Mouse (Mus musculus) liver, postnatal 0 days (tissue): Measurements from ENCODE around the gene P3h3. TPM values are rescaled to one million over a fixed set of nuclear protein-coding genes. Genes with fewer than 3 reads are reported as not detected.
A peak's percentile ranks its signal among the peaks of the same experiment; 100 is the strongest.
"Not testable (repeated sequence)": the region's sequence is repeated elsewhere in the genome, so short reads cannot be mapped to it uniquely, and the experiment has no call there.

ENCODE experiments used
- ATAC-seq: fragments of 200-750 bp; cut with Nextera tagmentation; 2 replicates; pipeline ENCODE4 v1.8.0; 2017; ENCODE audit warnings: mild to moderate bottlenecking, moderate library complexity
- DNase-seq: peaks from one replicate; pipeline ENCODE4 v3.0.0-alpha.2; 2016
- H3K27ac ChIP-seq: fragments of 300-500 bp; sonication (generic); 2 replicates; pipeline ENCODE4 v1.5.1; 2014; ENCODE audit warnings: antibody characterized with exemption, moderate library complexity, mild to moderate bottlenecking, low read depth
- H3K27me3 ChIP-seq: fragments of 300-500 bp; sonication (generic); 2 replicates; pipeline ENCODE4 v1.6.1; 2014; ENCODE audit warnings: low read length, control low read depth, mixed read lengths; ENCODE audit not compliant: insufficient read depth
- H3K36me3 ChIP-seq: fragments of 300-500 bp; sonication (generic); replicated peaks from 2 replicates; pipeline ENCODE4 v1.6.1; 2014; ENCODE audit warnings: mild to moderate bottlenecking, control low read depth, low read length, moderate library complexity, mixed read lengths; ENCODE audit not compliant: insufficient read depth
- H3K4me1 ChIP-seq: fragments of 300-500 bp; sonication (generic); 2 replicates; pipeline ENCODE4 v1.6.1; 2014; ENCODE audit warnings: antibody characterized with exemption, mild to moderate bottlenecking, control low read depth; ENCODE audit not compliant: insufficient read depth
- H3K4me2 ChIP-seq: fragments of 300-500 bp; sonication (generic); 2 replicates; pipeline ENCODE4 v1.6.1; 2014; ENCODE audit warnings: low read depth, mild to moderate bottlenecking, low read length, moderate library complexity, mixed read lengths
- H3K4me3 ChIP-seq: fragments of 300-500 bp; sonication (generic); 2 replicates; pipeline ENCODE4 v1.5.1; 2014; ENCODE audit warnings: low read depth, low read length
- H3K9ac ChIP-seq: fragments of 300-500 bp; sonication (generic); replicated peaks from 2 replicates; pipeline ENCODE4 v1.6.1; 2014; ENCODE audit warnings: mild to moderate bottlenecking, moderate library complexity
- H3K9me3 ChIP-seq: fragments of 300-500 bp; sonication (generic); 2 replicates; pipeline ENCODE4 v1.6.1; 2016; ENCODE audit warnings: mild to moderate bottlenecking, control low read depth, low read length, mixed read lengths
- CTCF ChIP-seq: sonication (generic); IDR thresholded peaks from 2 replicates; pipeline ENCODE4 v1.5.1; 2016; ENCODE audit warnings: antibody characterized with exemption, low read depth
- EP300 ChIP-seq: IDR thresholded peaks from 2 replicates; pipeline ENCODE4 v1.6.1; 2016; ENCODE audit warnings: antibody characterized with exemption, low read depth, mild to moderate bottlenecking
- WGBS: fragments of 180-500 bp; shearing (Covaris S2); extraction: QIAGEN DNeasy Blood & Tissue Kit; methylation state at CpG from one replicate; pipeline ENCODE4 v1.1.7; 2014; ENCODE audit not compliant: insufficient replicate concordance; 5-methylcytosine and 5-hydroxymethylcytosine counted together
- polyA plus RNA-seq: library from polyadenylated mRNA; unstranded; fragments of >200 nt; fragmentation: Nextera tagmentation; extraction: Ambion mirVana; gene quantifications from 2 replicates; pipeline ENCODE4 v1.2.1, GENCODE M21; 2015

The P3h3 gene
- polyA plus RNA-seq, 1 experiment from 2014 or later: 0.80 TPM

- WGBS: 24% methylated on average over 9 of the region's 9 CpGs
- peaks cover 45% of the 10 kb centered on the region for H3K4me1 ChIP-seq
- no peak for DNase-seq
- peak overlapping the region; percentile 99 for H3K4me2 ChIP-seq
- ATAC-seq: peak; percentile 9; the same call in 1 of the 2 replicates
- peak overlapping the region; percentile 93 for H3K9ac ChIP-seq
- H3K36me3 ChIP-seq: peaks cover 40% of the 10 kb centered on the region
- no peak for TF ChIP-seq EP300
- TF ChIP-seq CTCF: no peak
- peak overlapping the region; percentile 85 for H3K4me3 ChIP-seq
- no peaks in the 10 kb centered on the region for H3K27me3 ChIP-seq
- peak overlapping the region; percentile 96 for H3K27ac ChIP-seq
- no peaks in the 10 kb centered on the region for H3K9me3 ChIP-seq
Measured at GRCm38 (mm10) chr6:124812848-124813247, 44.7 kb downstream of the P3h3 start.

- no peak for ATAC-seq
- Histone ChIP-seq H3K9ac (peak overlapping the region; percentile 93; the same call in 1 of the 2 replicates), H3K4me2 (peak overlapping the region; percentile 99), H3K9me3 (no peaks in the 10 kb centered on the region), H3K27ac (peak overlapping the region; percentile 96), H3K27me3 (no peaks in the 10 kb centered on the region), H3K4me3 (peak overlapping the region; percentile 85), H3K36me3 (peaks cover 32% of the 10 kb centered on the region), H3K4me1 (peaks cover 46% of the 10 kb centered on the region)
- 70% methylated on average over 24 of the region's 24 CpGs for WGBS
- TF ChIP-seq CTCF (no peak), EP300 (no peak)
- no peak for DNase-seq
Measured at GRCm38 (mm10) chr6:124811701-124812560, 45.6 kb downstream of the P3h3 start.

GRCm38 (mm10) chr6:124811403-124811665, 46.2 kb downstream of the P3h3 start:
- Histone ChIP-seq H3K9me3 (no peaks in the 10 kb centered on the region), H3K9ac (no peak overlapping the region), H3K27ac (peak overlapping the region; percentile 96; the same call in 1 of the 2 replicates), H3K4me2 (no peak overlapping the region), H3K36me3 (peaks cover 26% of the 10 kb centered on the region), H3K4me3 (no peak overlapping the region), H3K27me3 (no peaks in the 10 kb centered on the region), H3K4me1 (peaks cover 49% of the 10 kb centered on the region)
- no peak for TF ChIP-seq EP300
- no peak for TF ChIP-seq CTCF
- 57% methylated on average over 4 of the region's 4 CpGs for WGBS
- ATAC-seq (no peak), DNase-seq (no peak)

GRCm38 (mm10) chr6:124810566-124811402, 46.8 kb downstream of the P3h3 start:
- DNase-seq, H3K27me3 ChIP-seq, H3K9me3 ChIP-seq, H3K4me3 ChIP-seq, H3K9ac ChIP-seq, ATAC-seq: not testable (repeated sequence)
- peak overlapping the region; percentile 98; the same call in 1 of the 2 replicates for H3K4me2 ChIP-seq
- peaks cover 53% of the 10 kb centered on the region for H3K4me1 ChIP-seq
- 76% methylated on average over 11 of the region's 11 CpGs for WGBS
- H3K36me3 ChIP-seq: peaks cover 26% of the 10 kb centered on the region
- H3K27ac ChIP-seq: peak overlapping the region; percentile 95; the same call in 1 of the 2 replicates

GRCm38 (mm10) chr6:124809775-124810538, 47.6 kb downstream of the P3h3 start:
- TF ChIP-seq EP300 (no peak), CTCF (no peak)
- Histone ChIP-seq H3K4me2 (peak overlapping the region; percentile 98), H3K4me1 (peaks cover 54% of the 10 kb centered on the region), H3K9me3 (no peaks in the 10 kb centered on the region), H3K9ac (peak overlapping the region; percentile 83), H3K36me3 (peaks cover 20% of the 10 kb centered on the region), H3K4me3 (peak overlapping the region; percentile 88), H3K27me3 (no peaks in the 10 kb centered on the region), H3K27ac (peak overlapping the region; percentile 95)
- DNase-seq (no peak), ATAC-seq (no peak)
- WGBS: 48% methylated on average over 14 of the region's 14 CpGs
